Mouse (Mus musculus): ENCODE measurements around the gene Brip1. TPM values are rescaled to one million over a fixed set of nuclear protein-coding genes. Genes with fewer than 3 reads are reported as not detected.

The Brip1 gene
- polyA plus RNA-seq, 1 experiment: 0.16 TPM

DNA sequence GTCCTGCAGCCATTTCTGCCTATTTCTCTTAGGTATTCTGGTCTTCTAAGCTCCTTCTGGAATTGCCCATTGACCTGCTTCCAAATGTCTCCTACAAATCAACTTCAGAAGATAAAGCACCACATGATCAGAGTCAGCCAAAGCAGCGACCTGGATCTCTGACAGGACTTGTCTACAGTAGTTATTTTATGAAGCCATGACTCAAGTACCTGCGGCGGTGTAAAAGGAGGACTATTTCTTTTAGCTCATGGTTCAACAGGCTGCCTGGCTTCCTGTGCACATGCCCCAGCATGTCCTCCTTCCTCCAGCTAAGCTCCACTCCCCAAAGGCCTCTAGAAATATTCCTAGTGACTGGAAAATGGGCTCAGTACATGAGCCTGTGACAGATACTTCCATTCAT is 69.7 kb downstream of the Brip1 start:
- Histone ChIP-seq H3K4me1 (peaks cover 7% of the 10 kb centered on the region), H3K9me3 (no peaks in the 10 kb centered on the region), H3K27me3 (replicated peaks) (no peaks in the 10 kb centered on the region), H3K36me3 (replicated peaks; ENCODE audit: low read length) (peaks cover 6% of the 10 kb centered on the region), H3K4me3 (replicated peaks) (no peak overlapping the region)
- TF ChIP-seq GATA1 (IDR thresholded peaks at IDR 0.05; ENCODE audit: borderline replicate concordance, low read length) (no peak), FLI1 (IDR thresholded peaks at IDR 0.05; ENCODE audit: low read length) (no peak)

DNA sequence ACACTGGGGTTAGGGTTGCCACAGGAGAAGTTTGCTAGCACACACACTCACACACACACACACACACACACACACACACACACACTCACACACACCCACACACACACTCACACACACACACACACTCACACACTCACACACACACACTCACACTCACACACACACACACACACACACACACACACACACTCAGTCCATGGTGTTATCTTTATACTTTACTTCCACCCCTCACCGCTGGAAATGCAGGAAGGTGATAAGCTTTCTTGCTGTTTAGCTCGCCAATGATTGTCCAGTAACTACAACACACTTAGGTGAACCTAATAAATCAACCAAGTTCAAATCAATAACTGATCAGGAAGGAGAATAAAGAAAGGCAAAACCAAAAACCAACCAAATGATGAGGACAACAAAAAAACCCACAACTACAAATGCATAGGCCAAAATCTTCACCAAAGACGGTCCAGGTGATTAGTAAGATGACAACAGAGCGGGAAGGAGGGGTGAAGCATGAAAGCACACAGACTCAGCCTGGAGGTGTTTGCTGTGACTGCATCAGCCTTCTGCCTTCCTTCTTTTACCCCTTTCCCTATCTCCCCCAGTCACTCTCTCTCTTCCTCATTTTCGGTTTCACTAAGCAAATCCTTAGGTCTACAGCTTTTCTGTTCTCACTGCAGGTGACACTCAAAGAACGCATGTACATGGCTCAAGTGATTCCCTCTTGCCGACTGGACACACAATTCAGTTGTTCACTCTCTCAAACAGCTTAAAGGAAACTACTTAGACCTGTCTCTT is 83.7 kb downstream of the Brip1 start:
- no peaks in the 10 kb centered on the region for H3K9me3 ChIP-seq
- no peak for TF ChIP-seq FLI1 (IDR thresholded peaks at IDR 0.05; ENCODE audit: low read length)
- no peak for TF ChIP-seq GATA1 (IDR thresholded peaks at IDR 0.05; ENCODE audit: borderline replicate concordance, low read length)
- H3K27me3 ChIP-seq (replicated peaks): no peaks in the 10 kb centered on the region
- no peak overlapping the region for H3K4me3 ChIP-seq (replicated peaks)
- no peaks in the 10 kb centered on the region for H3K36me3 ChIP-seq (replicated peaks; ENCODE audit: low read length)
- H3K4me1 ChIP-seq: peaks cover 9% of the 10 kb centered on the region

DNA sequence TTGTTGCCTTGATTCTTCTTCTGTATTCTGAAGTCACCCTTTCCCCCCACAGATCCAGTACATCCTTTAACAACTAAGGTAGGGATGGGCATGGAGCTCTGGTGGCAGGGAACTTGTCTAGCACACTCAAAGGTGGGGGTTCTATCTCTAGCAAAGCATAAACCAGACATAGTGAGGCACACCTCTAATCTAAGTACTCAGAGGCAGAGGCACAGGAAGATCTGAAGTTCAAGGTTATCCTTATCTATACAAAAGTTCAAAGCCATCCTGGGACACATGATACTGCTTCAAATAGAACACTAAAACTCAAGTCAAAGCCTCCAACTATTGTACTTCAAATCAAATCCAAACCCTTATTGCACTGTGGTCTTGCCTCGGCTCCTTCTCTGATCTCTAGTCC is 85.0 kb downstream of the Brip1 start:
- peaks cover 9% of the 10 kb centered on the region for H3K4me1 ChIP-seq
- H3K27me3 ChIP-seq (replicated peaks): no peaks in the 10 kb centered on the region
- no peaks in the 10 kb centered on the region for H3K9me3 ChIP-seq
- H3K4me3 ChIP-seq (replicated peaks): no peak overlapping the region
- TF ChIP-seq GATA1 (IDR thresholded peaks at IDR 0.05; ENCODE audit: borderline replicate concordance, low read length): no peak
- no peak for TF ChIP-seq FLI1 (IDR thresholded peaks at IDR 0.05; ENCODE audit: low read length)
- no peaks in the 10 kb centered on the region for H3K36me3 ChIP-seq (replicated peaks; ENCODE audit: low read length)

GRCm38 (mm10) chr11:86107276-86107675 is 93.7 kb downstream of the Brip1 start:
- TF ChIP-seq FLI1 (IDR thresholded peaks at IDR 0.05; ENCODE audit: low read length) (no peak), GATA1 (IDR thresholded peaks at IDR 0.05; ENCODE audit: borderline replicate concordance, low read length) (no peak)
- H3K36me3 ChIP-seq (replicated peaks; ENCODE audit: low read length): peaks cover 16% of the 10 kb centered on the region
- H3K4me3 ChIP-seq (replicated peaks): no peak overlapping the region
- no peaks in the 10 kb centered on the region for H3K4me1 ChIP-seq
- H3K9me3 ChIP-seq: no peaks in the 10 kb centered on the region
- no peaks in the 10 kb centered on the region for H3K27me3 ChIP-seq (replicated peaks)

GRCm38 (mm10) chr11:86106596-86106995 is 94.4 kb downstream of the Brip1 start:
- TF ChIP-seq GATA1 (IDR thresholded peaks at IDR 0.05; ENCODE audit: borderline replicate concordance, low read length) (no peak), FLI1 (IDR thresholded peaks at IDR 0.05; ENCODE audit: low read length) (no peak)
- H3K27me3 ChIP-seq (replicated peaks): no peaks in the 10 kb centered on the region
- no peak overlapping the region for H3K4me3 ChIP-seq (replicated peaks)
- peaks cover 16% of the 10 kb centered on the region for H3K36me3 ChIP-seq (replicated peaks; ENCODE audit: low read length)
- H3K4me1 ChIP-seq: no peaks in the 10 kb centered on the region
- H3K9me3 ChIP-seq: no peaks in the 10 kb centered on the region

- Histone ChIP-seq H3K27me3 (replicated peaks) (no peaks in the 10 kb centered on the region), H3K4me1 (no peaks in the 10 kb centered on the region), H3K9me3 (no peaks in the 10 kb centered on the region), H3K4me3 (replicated peaks) (no peak overlapping the region), H3K36me3 (replicated peaks; ENCODE audit: low read length) (peaks cover 12% of the 10 kb centered on the region)
- TF ChIP-seq FLI1 (IDR thresholded peaks at IDR 0.05; ENCODE audit: low read length) (no peak), GATA1 (IDR thresholded peaks at IDR 0.05; ENCODE audit: borderline replicate concordance, low read length) (no peak)
These were observed 99.8 kb downstream of the Brip1 start for GRCm38 (mm10) chr11:86101191-86101590.

GRCm38 (mm10) chr11:86099341-86099740 is 101.7 kb downstream of the Brip1 start:
- TF ChIP-seq FLI1 (IDR thresholded peaks at IDR 0.05; ENCODE audit: low read length) (no peak), GATA1 (IDR thresholded peaks at IDR 0.05; ENCODE audit: borderline replicate concordance, low read length) (no peak)
- no peaks in the 10 kb centered on the region for H3K27me3 ChIP-seq (replicated peaks)
- H3K4me3 ChIP-seq (replicated peaks): no peak overlapping the region
- no peaks in the 10 kb centered on the region for H3K9me3 ChIP-seq
- H3K36me3 ChIP-seq (replicated peaks; ENCODE audit: low read length): peaks cover 12% of the 10 kb centered on the region
- no peaks in the 10 kb centered on the region for H3K4me1 ChIP-seq

- Histone ChIP-seq H3K27me3 (replicated peaks) (no peaks in the 10 kb centered on the region), H3K36me3 (replicated peaks; ENCODE audit: low read length) (no peaks in the 10 kb centered on the region), H3K9me3 (no peaks in the 10 kb centered on the region), H3K4me1 (no peaks in the 10 kb centered on the region), H3K4me3 (replicated peaks) (no peak overlapping the region)
- TF ChIP-seq GATA1 (IDR thresholded peaks at IDR 0.05; ENCODE audit: borderline replicate concordance, low read length) (no peak), FLI1 (IDR thresholded peaks at IDR 0.05; ENCODE audit: low read length) (no peak)
These were observed 112.2 kb downstream of the Brip1 start for GRCm38 (mm10) chr11:86088815-86089214.

- TF ChIP-seq GATA1 (IDR thresholded peaks at IDR 0.05; ENCODE audit: borderline replicate concordance, low read length) (no peak), FLI1 (IDR thresholded peaks at IDR 0.05; ENCODE audit: low read length) (no peak)
- Histone ChIP-seq H3K36me3 (replicated peaks; ENCODE audit: low read length) (no peaks in the 10 kb centered on the region), H3K4me1 (no peaks in the 10 kb centered on the region), H3K4me3 (replicated peaks) (no peak overlapping the region), H3K27me3 (replicated peaks) (no peaks in the 10 kb centered on the region), H3K9me3 (no peaks in the 10 kb centered on the region)
These were observed 116.5 kb downstream of the Brip1 start for GRCm38 (mm10) chr11:86084522-86084921.

- TF ChIP-seq GATA1 (IDR thresholded peaks at IDR 0.05; ENCODE audit: borderline replicate concordance, low read length): no peak
- Histone ChIP-seq H3K36me3 (replicated peaks; ENCODE audit: low read length) (peaks cover 17% of the 10 kb centered on the region), H3K4me3 (replicated peaks) (no peak overlapping the region), H3K4me1 (peaks cover 6% of the 10 kb centered on the region), H3K9me3 (no peaks in the 10 kb centered on the region), H3K27me3 (replicated peaks) (no peaks in the 10 kb centered on the region)
These were observed 123.0 kb downstream of the Brip1 start for GRCm38 (mm10) chr11:86078025-86078424.
